Mouse (Mus musculus): ENCODE measurements around the gene Tmem176a.

GRCm38 (mm10) chr6:48840371-48840969 lies at the start of gene Tmem176a:
- TF ChIP-seq CTCF (IDR thresholded peaks at IDR 0.05; ENCODE audit: control insufficient read depth, insufficient read depth, insufficient read length), result no peak
- no peak for TF ChIP-seq FOSL1 (IDR thresholded peaks at IDR 0.05; ENCODE audit: insufficient read depth, low read length, poor library complexity, severe bottlenecking)
- TF ChIP-seq USF1 (IDR thresholded peaks at IDR 0.05; ENCODE audit: low read depth), result no peak
- no peak for TF ChIP-seq MYOD1 (IDR thresholded peaks at IDR 0.05; ENCODE audit: control insufficient read depth, insufficient read length, low read depth)
- TF ChIP-seq MAX (IDR thresholded peaks at IDR 0.05), result no peak
